Mouse (Mus musculus) MEL-GATA-1-ER (cell line): Measurements from ENCODE around the gene Clpb.
A peak's percentile ranks its signal among the peaks of the same experiment; 100 is the strongest.
"Not testable (repeated sequence)": the region's sequence is repeated elsewhere in the genome, so short reads cannot be mapped to it uniquely, and the experiment has no call there.

ENCODE experiments used
- DNase-seq: peaks from one replicate; pipeline ENCODE4 v3.0.0-alpha.2; 2012; ENCODE audit warnings: low read depth; ENCODE audit errors: extremely low read depth

Gene Clpb

DNA sequence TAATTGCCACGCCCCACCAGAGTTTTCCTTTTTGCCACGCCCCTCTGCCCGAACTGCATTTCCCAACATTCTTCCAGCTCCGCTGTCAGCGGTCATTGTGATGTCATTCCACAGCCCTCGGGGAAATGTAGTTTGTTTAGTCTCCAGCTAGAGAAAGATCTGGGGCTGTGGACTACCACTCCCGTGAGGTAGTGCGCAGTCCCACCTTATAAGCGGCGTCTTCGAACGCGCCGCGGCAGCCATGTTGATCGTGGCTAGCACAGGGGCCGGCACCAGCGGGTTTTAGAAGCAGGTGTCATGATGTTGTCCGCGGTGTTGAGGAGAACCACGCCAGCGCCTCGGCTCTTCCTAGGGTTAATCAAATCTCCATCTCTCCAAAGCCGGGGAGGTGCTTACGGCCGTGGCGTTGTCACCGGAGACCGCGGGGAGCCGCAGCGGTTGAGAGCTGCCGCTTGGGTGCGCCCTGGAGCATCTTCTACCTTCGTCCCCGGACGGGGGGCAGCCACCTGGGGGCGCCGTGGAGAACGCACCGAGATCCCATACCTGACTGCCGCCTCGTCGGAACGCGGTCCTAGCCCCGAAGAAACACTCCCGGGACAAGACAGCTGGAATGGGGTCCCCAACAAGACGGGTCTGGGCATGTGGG is at the start of gene Clpb:
Clpb (plus strand) TSS at position 120 of the 646 bp plus-strand sequence.
- DNase-seq = peak; percentile 96

DNA sequence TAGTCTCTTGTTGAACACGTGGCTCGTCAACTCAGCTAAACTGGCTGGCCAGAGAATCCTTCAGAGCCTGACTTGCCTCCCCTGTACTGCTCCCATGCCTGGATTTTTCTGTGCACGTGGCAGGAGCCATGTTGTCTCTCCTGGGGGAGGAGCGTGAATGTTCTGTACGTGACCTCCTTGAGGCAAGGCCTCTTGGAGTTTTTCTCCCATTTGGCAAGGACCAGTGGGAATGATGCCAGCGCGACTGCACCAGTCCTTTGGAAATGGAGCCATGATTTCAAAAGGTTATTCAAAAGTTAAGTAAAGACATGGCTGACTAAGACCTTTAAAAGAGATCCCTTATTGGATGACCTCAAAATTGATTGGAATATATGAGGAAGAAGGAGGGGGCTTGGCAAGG is 48.0 kb upstream of the Clpb start:
- DNase-seq = no peak

DNA sequence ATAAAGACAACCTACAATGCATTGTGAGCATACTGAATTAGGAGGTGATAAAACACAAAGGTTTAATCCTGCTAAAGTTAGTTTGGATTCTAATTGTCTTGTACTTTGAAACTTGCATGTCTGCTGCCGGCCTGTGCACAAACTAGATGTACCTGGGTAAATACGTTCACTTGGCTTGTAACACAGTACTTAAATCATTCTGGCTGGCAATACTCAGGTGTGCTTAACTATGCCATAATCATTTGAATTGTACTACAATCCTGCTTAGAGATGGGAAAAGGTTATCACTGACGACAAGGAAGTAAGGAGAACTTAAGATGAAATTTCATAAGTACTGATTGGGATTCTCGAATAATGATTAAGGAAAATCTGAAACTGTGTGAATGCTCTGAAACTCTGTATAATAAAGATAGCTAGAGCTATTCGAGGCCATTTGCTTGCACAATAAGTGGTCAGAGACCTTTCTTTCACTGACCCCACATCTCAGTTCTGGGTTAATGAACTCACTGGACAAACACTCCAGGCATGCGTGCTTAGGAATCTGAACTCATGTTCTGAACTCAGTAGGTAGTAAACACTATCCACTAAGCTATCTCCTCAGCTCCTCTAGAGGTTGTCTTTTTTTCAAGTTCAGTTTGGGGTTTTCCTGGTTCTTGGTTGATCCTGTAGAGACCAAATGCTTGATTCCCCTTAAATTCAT is 47.1 kb upstream of the Clpb start:
- DNase-seq = no peak

DNA sequence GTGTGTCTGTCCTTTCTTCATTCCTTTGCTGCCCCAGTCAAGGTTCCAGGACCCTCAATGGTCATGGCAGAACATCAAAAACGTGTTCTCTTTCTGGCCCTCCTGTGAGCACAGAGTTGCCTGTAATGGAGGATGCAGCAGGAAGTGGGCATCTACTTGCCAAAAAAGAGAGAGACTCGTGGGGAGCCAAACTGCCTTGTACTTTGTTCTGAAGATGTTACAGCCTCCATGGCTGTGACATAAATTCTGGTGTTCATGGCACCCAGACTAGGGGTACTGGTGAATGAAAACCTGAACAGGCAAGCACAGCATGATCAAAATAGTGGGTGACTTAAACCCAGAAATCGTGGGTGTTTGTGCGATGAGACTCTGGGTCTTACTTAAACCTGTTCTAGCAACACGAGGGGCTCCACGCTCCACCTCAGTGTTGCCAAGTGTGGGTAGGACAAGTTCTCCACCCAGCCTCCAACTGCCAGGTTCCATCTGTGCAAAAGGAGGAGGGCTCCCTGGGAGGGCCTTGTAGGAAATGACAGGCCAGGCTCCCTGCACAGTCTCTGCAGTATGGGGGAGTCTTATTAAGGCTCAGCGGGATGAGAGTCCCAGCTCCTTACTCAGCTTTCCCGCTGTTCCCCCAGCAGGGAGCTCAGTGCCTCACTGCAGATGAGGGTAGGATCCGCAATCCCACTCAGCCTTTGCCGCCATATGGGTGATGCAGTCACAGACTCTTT is 45.8 kb upstream of the Clpb start:
- DNase-seq = no peak

DNA sequence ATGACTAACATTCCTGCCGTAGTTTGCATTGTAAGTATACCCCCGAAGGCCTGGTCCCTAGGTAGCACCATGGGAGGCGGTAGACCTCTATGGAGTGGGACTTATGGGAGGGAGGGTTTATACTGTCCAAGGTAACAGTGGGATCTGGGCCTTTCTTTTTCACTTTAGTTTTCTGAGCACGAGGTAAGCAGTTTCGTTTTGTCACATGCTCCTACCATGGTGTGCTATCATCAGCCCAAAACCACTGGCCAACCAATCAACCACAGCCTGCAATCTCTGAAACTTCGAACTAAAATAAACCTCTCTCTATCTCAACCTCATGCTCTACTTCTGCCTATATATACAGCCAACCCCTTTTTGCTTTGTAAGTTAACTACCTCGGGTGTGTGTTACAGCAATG is 45.2 kb upstream of the Clpb start:
- no peak for DNase-seq

DNA sequence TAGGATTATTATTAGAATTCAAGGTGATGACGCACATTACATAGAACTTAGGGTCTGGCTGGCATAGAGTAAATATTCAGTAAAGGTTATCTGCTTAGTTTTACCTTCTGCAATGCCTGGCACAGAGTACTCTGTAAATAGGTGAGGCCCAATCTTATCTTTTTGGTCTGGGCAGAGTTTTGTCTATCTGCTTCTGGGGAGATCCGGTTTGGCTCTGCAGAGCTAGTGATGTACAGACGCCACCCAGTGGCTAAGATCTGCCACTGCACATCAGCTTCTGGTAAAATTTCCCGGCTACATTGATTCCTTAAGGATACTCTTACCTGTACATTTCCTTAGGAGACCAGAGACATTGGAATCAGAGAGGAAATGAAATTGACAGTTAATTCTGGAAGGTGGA is 43.1 kb upstream of the Clpb start:
- DNase-seq = peak; percentile 12

DNA sequence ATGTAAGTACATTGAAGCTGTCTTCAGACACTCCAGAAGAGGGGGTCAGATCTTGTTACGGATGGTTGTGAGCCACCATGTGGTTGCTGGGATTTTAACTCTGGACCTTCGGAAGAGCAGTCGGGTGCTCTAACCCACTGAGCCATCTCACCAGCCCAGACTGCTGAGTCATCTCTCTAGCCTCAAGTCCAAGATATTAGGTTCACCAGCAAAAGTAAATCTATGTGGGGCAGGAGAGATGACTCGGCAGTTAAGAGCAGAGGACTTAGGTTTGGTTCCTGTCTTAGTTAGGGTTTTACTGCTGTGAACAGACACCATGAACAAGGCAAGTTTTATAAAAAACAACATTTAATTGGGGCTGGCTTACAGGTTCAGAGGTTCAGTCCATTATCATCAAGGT is 41.6 kb upstream of the Clpb start:
- peak; percentile 17 for DNase-seq

DNA sequence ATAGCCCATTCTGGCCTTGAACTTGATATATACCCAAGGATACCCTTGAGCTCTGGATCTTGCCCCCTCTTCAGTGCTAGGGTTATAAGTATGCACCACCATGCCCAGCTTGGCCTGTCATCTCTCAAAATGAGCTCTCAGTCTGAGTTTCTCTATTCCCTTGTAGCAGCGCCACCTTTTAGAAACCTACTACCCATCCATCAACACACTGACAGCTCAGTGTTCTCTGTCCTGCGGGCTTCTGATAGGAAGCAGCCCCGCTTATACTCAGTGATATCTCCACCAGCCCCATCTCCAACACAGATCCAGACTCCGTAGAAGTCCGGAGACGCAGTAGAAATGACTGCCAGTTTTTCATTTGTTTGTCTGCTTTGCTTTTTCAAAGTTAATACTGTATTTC is 39.1 kb upstream of the Clpb start:
- DNase-seq = no peak

DNA sequence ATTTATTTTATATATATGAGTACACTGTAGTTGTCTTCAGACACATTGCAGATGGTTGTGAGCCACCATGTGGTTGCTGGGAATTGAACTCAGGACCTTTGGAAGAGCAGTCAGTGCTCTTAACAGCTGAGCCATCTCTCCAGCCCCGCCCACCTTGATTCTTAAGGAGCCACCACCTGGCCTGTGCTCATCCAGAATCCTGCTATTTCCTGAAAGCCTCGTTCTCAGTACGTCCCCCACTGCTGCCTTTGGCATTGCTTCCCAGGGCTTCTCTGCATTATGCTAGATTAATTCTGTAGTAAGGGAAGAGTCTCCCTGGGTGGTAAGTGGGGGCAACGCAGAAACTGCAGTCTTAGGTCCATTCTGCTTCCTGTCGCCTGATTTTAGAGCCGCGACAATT is 36.3 kb upstream of the Clpb start:
- not testable (repeated sequence) for DNase-seq

DNA sequence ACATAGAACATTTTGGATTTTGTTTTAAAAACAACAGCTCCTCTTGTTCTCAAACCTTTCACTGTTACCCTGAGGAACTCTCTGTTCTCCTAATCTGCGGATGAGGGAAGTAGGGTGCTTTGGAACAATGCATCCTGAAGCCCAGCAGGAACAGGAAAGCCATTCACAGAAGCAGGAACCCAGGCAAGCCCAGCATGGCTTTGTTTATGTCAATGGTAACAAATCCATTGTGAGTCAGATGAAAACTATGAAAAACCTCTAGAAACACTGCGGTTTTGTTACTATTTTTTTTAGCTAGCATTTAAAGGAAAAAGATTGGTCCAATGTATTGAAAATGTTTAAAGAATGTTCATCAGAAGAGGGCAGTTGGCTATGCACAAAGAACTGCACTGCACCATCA is 35.0 kb upstream of the Clpb start:
- DNase-seq = no peak

DNA sequence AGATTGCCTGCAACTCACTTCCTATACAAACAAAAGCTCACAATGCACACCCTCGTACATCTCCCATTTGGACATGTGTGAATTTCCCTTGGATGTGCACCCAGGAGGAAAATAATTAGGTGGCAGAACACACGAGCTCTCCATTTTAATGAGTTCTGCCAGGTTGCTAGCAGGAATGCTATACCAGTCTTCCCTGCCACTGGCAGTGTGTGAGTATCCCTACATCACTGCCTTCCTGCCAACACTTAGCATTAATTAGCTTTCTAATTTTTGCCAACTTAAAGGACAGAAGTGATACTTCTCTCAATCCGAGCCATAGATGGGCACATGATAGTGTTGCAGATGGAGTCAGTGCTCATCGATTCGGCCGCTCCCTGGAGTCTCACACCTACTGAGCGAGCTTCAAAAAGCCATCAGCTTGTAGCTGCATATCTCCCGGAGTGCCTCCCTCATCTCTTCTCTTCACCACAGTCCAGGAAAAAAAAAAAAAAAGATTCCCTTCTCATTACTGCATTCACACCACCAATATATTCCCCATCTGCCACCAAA is 29.7 kb upstream of the Clpb start:
- DNase-seq = no peak

DNA sequence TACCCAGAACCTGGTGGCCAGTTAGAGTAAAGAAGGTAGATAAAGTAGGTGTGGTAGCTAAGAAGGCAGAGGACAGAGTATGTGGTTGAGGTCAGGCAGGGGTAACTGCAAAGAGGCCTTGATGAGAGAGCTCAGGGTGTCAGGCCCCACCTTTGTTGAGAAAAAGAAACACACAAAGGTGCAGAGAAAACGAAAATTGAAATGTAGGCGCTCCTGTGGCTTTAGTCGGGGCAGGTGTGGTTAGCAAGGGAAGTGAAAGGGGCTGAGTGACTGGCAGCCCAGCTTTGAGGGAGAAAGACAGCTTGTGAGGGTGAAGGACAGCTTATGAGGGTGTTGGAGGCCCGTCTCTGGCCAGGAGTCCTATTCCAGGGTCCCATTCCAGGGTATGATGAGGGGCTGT is 28.9 kb upstream of the Clpb start:
- DNase-seq = no peak

DNA sequence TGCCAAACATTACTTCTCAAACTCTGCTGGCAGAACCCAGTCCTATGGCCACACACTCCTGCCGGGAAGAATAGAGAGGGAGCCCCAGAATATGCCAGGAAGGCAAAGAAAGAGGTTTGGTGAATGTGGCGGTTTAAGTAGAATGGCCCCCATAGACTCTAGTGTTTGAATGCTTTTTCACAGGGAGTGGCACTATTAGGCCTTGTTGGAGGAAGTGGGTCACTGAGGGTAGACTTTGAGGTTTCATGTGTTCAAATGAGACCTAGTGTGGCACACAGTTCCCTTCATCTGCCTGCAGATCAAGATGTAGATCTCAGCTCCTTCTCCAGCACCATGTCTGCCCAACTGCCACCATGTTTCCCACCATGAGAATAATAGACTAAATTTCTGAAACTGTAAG is 27.4 kb upstream of the Clpb start:
- DNase-seq = no peak

DNA sequence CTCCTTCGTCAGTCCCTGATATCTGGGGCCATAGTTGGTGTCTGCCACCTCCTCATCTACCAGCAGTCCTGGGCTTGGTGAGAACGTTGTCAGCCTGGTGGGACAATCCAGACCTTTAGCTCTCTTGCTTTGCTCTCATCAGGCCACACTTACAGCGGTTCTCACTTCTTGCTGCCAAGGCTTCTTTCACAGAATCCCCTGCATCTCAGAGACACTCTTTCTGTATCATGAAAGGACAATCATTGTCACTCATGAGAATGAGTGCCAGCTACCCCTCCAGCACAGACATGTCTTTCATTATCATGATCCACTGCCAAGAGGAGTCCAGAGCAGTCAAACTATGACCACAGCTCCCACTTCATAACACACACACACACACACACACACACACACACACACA is 19.6 kb upstream of the Clpb start:
- DNase-seq = no peak

DNA sequence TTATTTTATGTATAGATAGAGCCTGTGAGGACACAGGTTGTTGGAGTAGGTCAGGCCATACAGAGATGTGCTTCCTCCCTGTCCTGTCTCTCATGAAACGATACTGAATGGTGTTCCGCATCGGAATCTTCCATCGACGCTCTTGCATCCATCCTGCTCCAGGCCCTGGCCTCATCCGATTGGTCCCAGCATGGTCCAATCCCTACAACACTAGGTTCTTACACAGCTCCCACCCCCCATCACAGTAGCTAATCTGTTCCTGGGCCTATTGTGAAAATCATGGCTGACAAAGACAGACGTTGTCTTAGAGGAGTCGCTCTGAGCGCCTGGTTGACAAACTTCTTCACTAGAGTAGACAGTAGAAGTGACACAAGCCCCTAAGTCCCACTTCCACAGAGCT is 13.7 kb upstream of the Clpb start:
- DNase-seq = no peak

DNA sequence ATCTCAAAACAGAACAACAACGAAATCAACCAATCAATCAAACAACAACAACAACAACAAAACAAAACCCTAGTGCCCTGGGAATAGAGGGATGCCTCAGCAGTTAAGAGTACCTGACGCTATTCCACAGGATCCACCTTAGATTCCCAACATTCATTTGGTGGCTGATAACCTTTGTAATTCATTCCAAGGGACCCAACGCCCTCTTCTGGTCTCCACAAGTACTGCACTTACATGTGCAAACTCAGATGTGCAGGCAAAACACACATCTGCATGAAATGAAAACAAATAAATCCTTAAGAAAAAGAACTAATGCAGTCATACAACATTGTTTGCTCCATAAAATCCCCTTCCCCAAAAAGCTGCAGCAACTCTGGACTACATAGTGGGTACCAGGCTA is 12.9 kb upstream of the Clpb start:
- no peak for DNase-seq

DNA sequence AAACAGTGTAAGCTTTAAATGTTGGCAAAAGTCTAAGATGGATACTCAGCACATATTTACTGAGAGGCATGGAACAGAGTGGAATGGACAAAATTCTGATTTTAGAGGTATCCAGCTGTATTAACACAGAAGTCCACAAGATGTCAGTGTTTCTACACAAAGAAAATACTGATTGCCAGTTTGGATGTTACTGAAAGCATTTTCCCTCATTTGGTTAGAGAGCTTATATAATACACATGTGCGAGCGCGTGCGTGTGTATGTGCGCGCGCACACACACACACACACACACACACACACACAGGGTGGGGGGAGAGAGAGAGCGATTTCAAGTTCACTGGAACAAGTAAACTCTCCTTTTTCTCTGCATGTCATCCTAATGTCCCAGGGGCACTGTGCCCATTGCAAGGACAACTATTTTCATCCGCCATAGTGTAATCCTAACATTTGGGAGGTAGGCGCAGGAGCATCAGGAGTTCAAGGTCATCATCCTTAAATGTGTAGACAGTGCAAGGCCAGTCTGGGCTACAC is 9.7 kb upstream of the Clpb start:
- peak; percentile 60 for DNase-seq

DNA sequence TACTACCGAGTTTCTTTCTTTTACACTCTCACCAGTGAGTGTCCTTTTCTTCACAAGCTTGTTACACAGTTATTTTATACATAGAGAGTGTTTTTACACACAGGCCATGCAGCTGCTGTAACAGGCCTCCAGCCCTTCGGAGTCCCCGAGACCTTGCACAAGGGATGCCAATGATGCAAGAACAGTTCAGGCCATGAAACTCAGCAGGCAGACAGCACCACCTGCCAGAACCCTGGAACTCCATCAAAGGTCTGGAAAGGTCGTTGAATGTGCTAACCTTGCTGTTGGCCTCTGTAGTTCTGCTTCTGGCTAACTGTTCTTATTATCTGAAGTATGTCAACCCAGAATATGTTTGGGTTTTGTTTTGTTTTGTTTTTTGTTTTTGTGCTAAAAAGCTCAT is 8.5 kb upstream of the Clpb start:
- DNase-seq = no peak

DNA sequence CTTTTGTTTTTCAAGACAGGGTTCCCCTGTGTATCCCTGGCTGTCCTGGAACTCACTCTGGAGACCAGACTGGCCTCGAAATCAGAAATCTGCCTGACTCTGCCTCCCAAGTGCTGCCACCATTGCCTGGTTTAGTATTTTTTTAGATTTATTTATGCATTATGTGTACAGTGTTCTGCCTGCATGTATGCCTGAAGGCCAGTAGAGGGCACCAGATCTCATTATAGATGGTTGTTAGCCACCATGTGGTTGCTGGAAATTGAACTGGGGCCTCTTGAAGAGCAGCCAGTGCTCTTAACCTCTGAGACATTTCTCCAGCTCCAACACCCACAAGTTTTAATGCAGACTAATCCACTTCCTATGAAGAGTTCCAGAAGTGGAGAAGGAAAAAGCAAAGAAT is 1.4 kb upstream of the Clpb start:
- no peak for DNase-seq

DNA sequence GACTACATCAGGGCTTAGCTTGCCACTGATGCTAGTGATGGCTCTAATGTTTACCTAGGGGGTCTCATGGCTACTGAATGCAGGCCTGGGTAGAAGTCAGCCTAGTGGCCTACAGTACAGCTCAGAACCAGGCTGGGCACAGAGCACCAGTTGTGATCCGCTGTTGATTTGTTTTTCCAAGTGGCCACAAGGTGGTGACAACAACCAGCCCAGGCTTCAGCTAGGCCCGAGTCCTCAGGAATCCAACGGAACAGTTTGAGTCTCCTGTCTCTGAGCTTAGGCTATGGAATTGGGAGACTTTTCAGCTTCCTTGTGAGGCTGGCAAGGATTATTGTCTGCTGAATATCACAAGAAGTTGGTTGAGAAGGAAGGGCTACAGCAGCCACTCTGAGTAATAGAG is 3.1 kb downstream of the Clpb start:
- no peak for DNase-seq

DNA sequence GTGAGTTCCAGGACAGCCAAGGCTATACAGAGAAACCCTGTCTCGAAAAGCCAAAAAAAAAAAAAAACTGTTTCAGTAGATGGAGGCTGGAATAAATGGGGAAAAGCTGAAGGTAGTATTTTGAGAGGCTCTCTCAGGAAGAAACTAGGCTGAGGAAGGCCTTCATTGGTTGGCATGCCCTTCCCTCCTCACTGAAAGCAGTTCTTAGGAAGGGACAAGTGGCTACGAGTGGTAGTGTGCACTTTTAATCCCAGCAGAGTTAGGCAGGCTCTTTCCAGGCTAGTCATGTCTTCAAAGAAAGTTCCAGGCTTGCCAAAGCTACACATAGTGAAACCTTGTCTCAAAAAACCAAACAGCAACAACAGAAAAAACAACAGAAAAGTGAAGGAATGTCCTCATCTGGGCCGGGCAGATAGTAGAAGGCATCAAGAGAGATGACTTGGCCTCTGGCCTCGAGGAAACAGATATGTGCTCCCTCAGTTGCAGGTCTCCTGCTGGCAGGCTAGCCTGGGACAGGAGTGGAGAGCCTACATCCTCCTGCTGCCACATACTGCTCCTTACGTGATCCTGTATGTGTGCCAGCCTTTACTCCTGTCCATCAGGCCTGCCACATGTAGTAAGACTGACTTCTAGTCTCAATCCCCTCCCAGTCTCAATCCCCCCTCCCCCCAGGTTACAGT is 8.3 kb downstream of the Clpb start:
- no peak for DNase-seq

DNA sequence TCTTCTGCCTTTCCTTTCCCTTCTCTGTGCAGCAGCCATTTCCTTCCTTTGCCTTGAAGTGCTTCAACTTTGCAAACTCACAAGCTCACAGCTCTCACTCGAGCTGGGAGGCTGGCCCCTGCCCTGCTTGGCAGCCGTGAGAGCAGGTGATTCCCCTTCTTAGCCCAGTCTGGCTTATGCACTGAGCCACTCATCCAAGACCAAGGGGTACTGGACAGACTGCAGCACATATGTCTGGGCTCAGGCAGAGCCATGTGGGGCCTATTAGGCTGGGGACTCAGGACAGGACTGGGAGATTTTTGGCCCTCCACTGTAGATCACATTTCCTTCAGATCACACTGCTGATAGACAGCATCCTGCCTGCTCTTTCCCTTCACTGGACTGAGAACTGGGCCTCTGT is 10.1 kb downstream of the Clpb start:
- no peak for DNase-seq
